Mouse (Mus musculus) C2C12 (cell line): ENCODE data around the gene Slfn14. TPM values are rescaled to one million over a fixed set of nuclear protein-coding genes. Genes with fewer than 3 reads are reported as not detected.

ENCODE experiments used
- H3K27me3 ChIP-seq: one replicate; pipeline ENCODE4 v1.6.1; 2011; ENCODE audit not compliant: control insufficient read depth, insufficient read depth, insufficient read length
- H3K36me3 ChIP-seq: one replicate; pipeline ENCODE4 v1.6.1; 2011; ENCODE audit not compliant: control insufficient read depth, insufficient read depth
- H3K4me3 ChIP-seq: one replicate; pipeline ENCODE4 v1.5.1; 2011; ENCODE audit warnings: mild to moderate bottlenecking, control low read depth; ENCODE audit not compliant: poor library complexity, insufficient read depth, severe bottlenecking
- H3K79me2 ChIP-seq: one replicate; pipeline ENCODE4 v1.6.1; 2011; ENCODE audit not compliant: control insufficient read depth, insufficient read depth
- H3K79me3 ChIP-seq: one replicate; pipeline ENCODE4 v1.6.1; 2011; ENCODE audit warnings: low read depth, control low read depth
- H3ac ChIP-seq: one replicate; pipeline ENCODE3; 2011; ENCODE audit warnings: low read depth; ENCODE audit not compliant: control insufficient read depth, insufficient read length
- CEBPB ChIP-seq: IDR thresholded peaks from one replicate; pipeline ENCODE4 v1.6.1; 2011; ENCODE audit warnings: low read depth, mild to moderate bottlenecking, control low read depth, moderate library complexity
- CTCF ChIP-seq: IDR thresholded peaks from one replicate; pipeline ENCODE4 v1.5.1; 2011; ENCODE audit not compliant: control insufficient read depth, insufficient read depth, insufficient read length
- FOSL1 ChIP-seq: IDR thresholded peaks from one replicate; pipeline ENCODE4 v1.8.0; 2011; ENCODE audit warnings: mild to moderate bottlenecking, low read length; ENCODE audit not compliant: poor library complexity, insufficient read depth, severe bottlenecking
- MAX ChIP-seq: IDR thresholded peaks from one replicate; pipeline ENCODE4 v1.6.1; 2011; ENCODE audit warnings: mild to moderate bottlenecking, control low read depth
- MYOD1 ChIP-seq: IDR thresholded peaks from one replicate; pipeline ENCODE4 v1.6.1; 2011; ENCODE audit warnings: low read depth; ENCODE audit not compliant: control insufficient read depth, insufficient read length
- MYOG ChIP-seq: IDR thresholded peaks from one replicate; pipeline ENCODE4 v1.6.1; 2011; ENCODE audit not compliant: control insufficient read depth, insufficient read length; ENCODE audit errors: extremely low read depth
- USF1 ChIP-seq: IDR thresholded peaks from one replicate; pipeline ENCODE4 v1.6.1; 2011; ENCODE audit warnings: low read depth, mild to moderate bottlenecking, control low read depth, moderate library complexity
- polyA plus RNA-seq: library from polyadenylated mRNA; unstranded; fragments of >200 nt; fragmentation: generic; extraction: Trizol; gene quantifications from one replicate; pipeline ENCODE4 v1.2.1, GENCODE M21; 2012; ENCODE audit warnings: missing spikeins

Gene Slfn14
- polyA plus RNA-seq, 1 experiment = not detected

- TF ChIP-seq CTCF (no peak), USF1 (no peak), CEBPB (no peak), FOSL1 (no peak), MAX (no peak)
- H3K27me3 ChIP-seq = no peaks in the 10 kb centered on the region
- no peak overlapping the region for H3ac ChIP-seq
- peaks cover 23% of the 10 kb centered on the region for H3K79me3 ChIP-seq
- peaks cover 67% of the 10 kb centered on the region for H3K79me2 ChIP-seq
- no peak overlapping the region for H3K4me3 ChIP-seq
- H3K36me3 ChIP-seq = peaks cover 36% of the 10 kb centered on the region
Observed at GRCm38 (mm10) chr11:83299724-83300123, 13.2 kb upstream of the Slfn14 start.

- Histone ChIP-seq H3K36me3 (peaks cover 46% of the 10 kb centered on the region), H3K27me3 (no peaks in the 10 kb centered on the region), H3ac (peak within 1 kb of the TSS; percentile 93), H3K79me3 (peaks cover 20% of the 10 kb centered on the region), H3K4me3 (peak within 1 kb of the TSS; percentile 65), H3K79me2 (peaks cover 65% of the 10 kb centered on the region)
- TF ChIP-seq FOSL1 (no peak), CTCF (no peak), MYOD1 (no peak), MAX (no peak), MYOG (no peak), CEBPB (no peak), USF1 (no peak)
Observed at GRCm38 (mm10) chr11:83298225-83299195, 12.0 kb upstream of the Slfn14 start, which contains the start of gene Ap2b1. Gene Ap2b1 (plus strand): TSS chr11:83299024.

GRCm38 (mm10) chr11:83297816-83298215 lies 11.3 kb upstream of the Slfn14 start:
- peak overlapping the region; percentile 65 for H3K4me3 ChIP-seq
- no peak for TF ChIP-seq FOSL1
- no peak for TF ChIP-seq MYOG
- TF ChIP-seq CTCF = no peak
- no peak for TF ChIP-seq MAX
- TF ChIP-seq CEBPB = no peak

GRCm38 (mm10) chr11:83294133-83294532 lies 7.6 kb upstream of the Slfn14 start:
- Histone ChIP-seq H3K4me3 (no peak overlapping the region), H3K36me3 (peaks cover 48% of the 10 kb centered on the region), H3ac (no peak overlapping the region), H3K79me3 (peaks cover 27% of the 10 kb centered on the region), H3K27me3 (no peaks in the 10 kb centered on the region), H3K79me2 (peaks cover 70% of the 10 kb centered on the region)
- TF ChIP-seq MYOD1 = no peak
- TF ChIP-seq USF1 = no peak
- TF ChIP-seq FOSL1 = no peak
- no peak for TF ChIP-seq MYOG
- TF ChIP-seq CTCF = no peak
- TF ChIP-seq MAX = no peak
- TF ChIP-seq CEBPB = no peak

More at GRCm38 (mm10) chr11:83297816-83298215, 11.3 kb upstream of the Slfn14 start:
- peaks cover 48% of the 10 kb centered on the region for H3K36me3 ChIP-seq
- no peak overlapping the region for H3ac ChIP-seq
- H3K27me3 ChIP-seq = no peaks in the 10 kb centered on the region
- H3K79me3 ChIP-seq = peaks cover 20% of the 10 kb centered on the region
- peaks cover 65% of the 10 kb centered on the region for H3K79me2 ChIP-seq

- H3K79me3 ChIP-seq = peaks cover 27% of the 10 kb centered on the region
- H3K36me3 ChIP-seq = peaks cover 48% of the 10 kb centered on the region
- H3K4me3 ChIP-seq = no peak overlapping the region
- H3K79me2 ChIP-seq = peaks cover 65% of the 10 kb centered on the region
- no peaks in the 10 kb centered on the region for H3K27me3 ChIP-seq
- H3ac ChIP-seq = no peak overlapping the region
- no peak for TF ChIP-seq CEBPB
Observed at GRCm38 (mm10) chr11:83293182-83293581, 6.7 kb upstream of the Slfn14 start.

GRCm38 (mm10) chr11:83292251-83292587 lies 5.7 kb upstream of the Slfn14 start:
- H3K36me3 ChIP-seq = peaks cover 39% of the 10 kb centered on the region
- peaks cover 56% of the 10 kb centered on the region for H3K79me2 ChIP-seq
- TF ChIP-seq MAX (no peak), CTCF (no peak), FOSL1 (no peak), MYOG (no peak), CEBPB (no peak), MYOD1 (no peak), USF1 (no peak)
- H3K4me3 ChIP-seq = peak overlapping the region; percentile 83
- peaks cover 27% of the 10 kb centered on the region for H3K79me3 ChIP-seq
- peak overlapping the region; percentile 66 for H3ac ChIP-seq
- H3K27me3 ChIP-seq = no peaks in the 10 kb centered on the region
